Mouse (Mus musculus) liver, embryonic 12.5 days (tissue): ENCODE data around the gene Adam22. TPM values are rescaled to one million over a fixed set of nuclear protein-coding genes. Genes with fewer than 3 reads are reported as not detected.

Source experiments
- ATAC-seq: fragments of 200-750 bp; cut with Nextera tagmentation; 2 replicates; pipeline ENCODE4 v1.8.0; 2017; ENCODE audit warnings: moderate number of reproducible peaks, mild to moderate bottlenecking, moderate library complexity
- H3K27ac ChIP-seq: fragments of 300-500 bp; sonication (generic); 2 replicates; pipeline ENCODE4 v1.5.1; 2016; ENCODE audit warnings: mild to moderate bottlenecking
- H3K27me3 ChIP-seq: fragments of 300-500 bp; sonication (generic); replicated peaks from 2 replicates; pipeline ENCODE4 v1.6.1; 2016; ENCODE audit warnings: mild to moderate bottlenecking, moderate library complexity
- H3K36me3 ChIP-seq: fragments of 300-500 bp; sonication (generic); 2 replicates; pipeline ENCODE4 v1.6.1; 2016; ENCODE audit warnings: mild to moderate bottlenecking, moderate library complexity
- H3K4me1 ChIP-seq: fragments of 300-500 bp; sonication (generic); 2 replicates; pipeline ENCODE4 v1.6.1; 2016
- H3K4me2 ChIP-seq: fragments of 300-500 bp; sonication (generic); 2 replicates; pipeline ENCODE4 v1.6.1; 2016; ENCODE audit warnings: mild to moderate bottlenecking, moderate library complexity
- H3K4me3 ChIP-seq: fragments of 300-500 bp; sonication (generic); 2 replicates; pipeline ENCODE4 v1.5.1; 2016; ENCODE audit warnings: mild to moderate bottlenecking, moderate library complexity
- H3K9ac ChIP-seq: fragments of 300-500 bp; sonication (generic); 2 replicates; pipeline ENCODE4 v1.6.1; 2016; ENCODE audit warnings: mild to moderate bottlenecking, moderate library complexity
- H3K9me3 ChIP-seq: fragments of 300-500 bp; sonication (generic); replicated peaks from 2 replicates; pipeline ENCODE4 v1.6.1; 2016; ENCODE audit warnings: mild to moderate bottlenecking, moderate library complexity
- WGBS: fragments of 180-500 bp; shearing (Covaris S2); methylation state at CpG from one replicate; pipeline ENCODE4 v1.1.7; 2016; ENCODE audit not compliant: insufficient replicate concordance; 5-methylcytosine and 5-hydroxymethylcytosine counted together
- polyA plus RNA-seq: library from polyadenylated mRNA; unstranded; fragments of >200 nt; fragmentation: Nextera tagmentation; extraction: Ambion mirVana; gene quantifications from 2 replicates; pipeline ENCODE4 v1.2.1, GENCODE M21; 2016

The Adam22 gene
- polyA plus RNA-seq, 1 experiment from 2014 or later = 0.56 TPM

DNA sequence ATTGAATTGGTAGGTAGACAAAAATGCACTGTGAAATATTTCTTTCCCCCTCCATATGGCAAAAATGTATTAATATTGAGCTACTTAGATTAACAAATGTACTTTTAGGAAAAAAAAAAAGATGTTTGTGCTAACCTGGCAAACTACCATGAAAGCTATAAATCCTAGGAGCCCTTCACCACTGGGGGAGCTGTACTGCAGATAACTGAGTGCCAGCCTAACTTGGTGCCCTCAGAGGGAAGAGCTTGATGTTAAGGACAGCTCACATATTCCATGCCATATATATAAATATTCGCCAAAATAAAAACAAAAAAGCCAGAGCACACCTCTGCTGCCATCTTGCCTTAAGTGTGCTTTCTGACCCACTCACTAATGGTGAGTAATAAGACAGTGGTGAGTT lies 5.6 kb downstream of the Adam22 start:
- Histone ChIP-seq H3K4me1 (no peaks in the 10 kb centered on the region), H3K4me3 (no peak overlapping the region), H3K9me3 (no peaks in the 10 kb centered on the region), H3K9ac (no peak overlapping the region), H3K27me3 (peaks cover 15% of the 10 kb centered on the region), H3K36me3 (no peaks in the 10 kb centered on the region), H3K4me2 (no peak overlapping the region), H3K27ac (no peak overlapping the region)
- ATAC-seq = no peak
- WGBS = 43% methylated on average over 1 of the region's 1 CpGs

- no peak overlapping the region for H3K27ac ChIP-seq
- H3K4me3 ChIP-seq = no peak overlapping the region
- no peaks in the 10 kb centered on the region for H3K36me3 ChIP-seq
- WGBS = 72% methylated on average over 8 of the region's 8 CpGs
- H3K27me3 ChIP-seq = no peaks in the 10 kb centered on the region
- no peak overlapping the region for H3K4me2 ChIP-seq
- no peak for ATAC-seq
- no peaks in the 10 kb centered on the region for H3K4me1 ChIP-seq
- no peaks in the 10 kb centered on the region for H3K9me3 ChIP-seq
- H3K9ac ChIP-seq = no peak overlapping the region
Observed at GRCm38 (mm10) chr5:8357677-8358076, 10.3 kb downstream of the Adam22 start.

GRCm38 (mm10) chr5:8356885-8357651 lies 10.9 kb downstream of the Adam22 start:
- no peaks in the 10 kb centered on the region for H3K36me3 ChIP-seq
- no peaks in the 10 kb centered on the region for H3K27me3 ChIP-seq
- ATAC-seq = no peak
- no peak overlapping the region for H3K27ac ChIP-seq
- H3K9ac ChIP-seq = no peak overlapping the region
- H3K4me1 ChIP-seq = no peaks in the 10 kb centered on the region
- no peak overlapping the region for H3K4me2 ChIP-seq
- WGBS = 38% methylated on average over 13 of the region's 13 CpGs
- H3K4me3 ChIP-seq = no peak overlapping the region
- no peaks in the 10 kb centered on the region for H3K9me3 ChIP-seq

DNA sequence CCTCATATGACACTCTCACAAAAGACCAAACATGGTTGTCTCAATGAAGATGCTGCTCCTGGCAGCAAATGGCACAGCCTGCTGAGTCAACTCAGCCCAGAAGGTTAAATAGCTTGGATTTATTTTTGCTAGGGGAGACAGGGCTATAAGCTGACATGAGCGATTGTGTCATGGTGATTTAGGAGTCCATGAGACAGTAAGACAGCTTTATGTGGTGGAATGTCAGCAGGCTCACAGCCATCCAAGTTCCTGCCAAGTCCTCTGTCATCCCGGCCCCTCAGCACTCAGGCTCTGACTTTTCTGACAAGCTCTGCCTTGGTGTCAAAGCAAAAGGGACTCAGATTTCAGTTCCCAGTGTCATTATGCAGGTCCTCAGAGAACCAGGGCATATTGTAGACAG lies 11.6 kb downstream of the Adam22 start:
- Histone ChIP-seq H3K4me1 (no peaks in the 10 kb centered on the region), H3K36me3 (no peaks in the 10 kb centered on the region), H3K27me3 (no peaks in the 10 kb centered on the region), H3K4me3 (no peak overlapping the region), H3K9me3 (no peaks in the 10 kb centered on the region), H3K4me2 (no peak overlapping the region), H3K9ac (no peak overlapping the region), H3K27ac (no peak overlapping the region)
- 66% methylated on average over 2 of the region's 2 CpGs for WGBS
- ATAC-seq = no peak

DNA sequence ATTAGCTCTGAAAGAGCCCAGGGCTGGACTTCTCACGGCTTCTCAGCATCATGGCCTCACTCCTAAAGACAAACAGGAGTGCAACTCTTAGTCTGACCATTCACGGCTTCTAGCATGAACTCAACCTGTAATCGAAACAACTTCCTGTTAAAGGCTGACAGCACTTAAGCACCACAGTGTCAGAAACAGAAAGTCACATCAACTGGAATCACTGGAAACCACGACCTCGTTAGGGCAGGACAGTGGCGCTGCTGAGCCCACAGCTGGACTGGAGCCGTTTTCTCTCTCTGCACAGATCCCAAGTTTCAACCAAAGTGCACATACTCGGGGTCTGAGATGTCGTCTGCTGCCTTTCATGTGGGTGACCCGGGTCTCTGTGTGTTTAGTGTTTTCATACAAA lies 18.4 kb downstream of the Adam22 start:
- H3K27ac ChIP-seq = no peak overlapping the region
- no peaks in the 10 kb centered on the region for H3K27me3 ChIP-seq
- H3K4me2 ChIP-seq = no peak overlapping the region
- no peak overlapping the region for H3K4me3 ChIP-seq
- H3K36me3 ChIP-seq = no peaks in the 10 kb centered on the region
- H3K4me1 ChIP-seq = no peaks in the 10 kb centered on the region
- H3K9me3 ChIP-seq = no peaks in the 10 kb centered on the region
- H3K9ac ChIP-seq = no peak overlapping the region
- ATAC-seq = no peak
- WGBS = 52% methylated on average over 10 of the region's 10 CpGs

GRCm38 (mm10) chr5:8346329-8346728 lies 21.6 kb downstream of the Adam22 start:
- H3K9ac ChIP-seq = no peak overlapping the region
- ATAC-seq = no peak

DNA sequence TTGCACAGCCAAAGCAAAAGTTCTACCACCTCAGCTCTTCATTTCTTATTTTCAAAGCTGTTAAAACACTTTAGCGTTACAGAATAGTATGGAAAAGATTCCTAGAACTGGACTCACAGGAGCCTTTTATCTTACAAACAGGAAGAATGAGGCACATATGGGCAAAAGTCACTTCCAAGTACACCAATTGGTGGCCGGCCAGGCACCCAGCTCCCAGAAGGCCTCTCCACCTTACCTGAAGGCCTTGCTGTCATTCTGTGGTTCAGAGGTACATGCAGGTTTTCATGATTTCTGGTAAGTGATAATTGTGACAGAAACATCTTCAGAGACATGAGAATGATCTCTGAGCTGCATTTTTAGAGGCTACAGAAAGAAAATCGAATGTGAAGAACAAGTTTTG lies 24.7 kb downstream of the Adam22 start:
- 65% methylated on average over 3 of the region's 3 CpGs for WGBS
- H3K9ac ChIP-seq = no peak overlapping the region
- no peak overlapping the region for H3K4me3 ChIP-seq
- H3K4me1 ChIP-seq = no peaks in the 10 kb centered on the region
- H3K36me3 ChIP-seq = no peaks in the 10 kb centered on the region
- no peak overlapping the region for H3K27ac ChIP-seq
- H3K4me2 ChIP-seq = no peak overlapping the region
- ATAC-seq = no peak
- no peaks in the 10 kb centered on the region for H3K9me3 ChIP-seq
- H3K27me3 ChIP-seq = no peaks in the 10 kb centered on the region

More at GRCm38 (mm10) chr5:8346329-8346728, 21.6 kb downstream of the Adam22 start:
- no peak overlapping the region for H3K27ac ChIP-seq
- H3K4me1 ChIP-seq = no peaks in the 10 kb centered on the region
- H3K27me3 ChIP-seq = no peaks in the 10 kb centered on the region
- H3K4me2 ChIP-seq = no peak overlapping the region
- no peaks in the 10 kb centered on the region for H3K36me3 ChIP-seq
- H3K9me3 ChIP-seq = no peaks in the 10 kb centered on the region
- H3K4me3 ChIP-seq = no peak overlapping the region

GRCm38 (mm10) chr5:8341676-8342075 lies 26.3 kb downstream of the Adam22 start:
- no peaks in the 10 kb centered on the region for H3K27me3 ChIP-seq
- WGBS = 67% methylated on average over 4 of the region's 4 CpGs
- H3K4me1 ChIP-seq = no peaks in the 10 kb centered on the region
- H3K27ac ChIP-seq = no peak overlapping the region
- no peak overlapping the region for H3K4me2 ChIP-seq
- H3K36me3 ChIP-seq = no peaks in the 10 kb centered on the region
- no peak for ATAC-seq
- no peaks in the 10 kb centered on the region for H3K9me3 ChIP-seq
- H3K9ac ChIP-seq = no peak overlapping the region
- no peak overlapping the region for H3K4me3 ChIP-seq

DNA sequence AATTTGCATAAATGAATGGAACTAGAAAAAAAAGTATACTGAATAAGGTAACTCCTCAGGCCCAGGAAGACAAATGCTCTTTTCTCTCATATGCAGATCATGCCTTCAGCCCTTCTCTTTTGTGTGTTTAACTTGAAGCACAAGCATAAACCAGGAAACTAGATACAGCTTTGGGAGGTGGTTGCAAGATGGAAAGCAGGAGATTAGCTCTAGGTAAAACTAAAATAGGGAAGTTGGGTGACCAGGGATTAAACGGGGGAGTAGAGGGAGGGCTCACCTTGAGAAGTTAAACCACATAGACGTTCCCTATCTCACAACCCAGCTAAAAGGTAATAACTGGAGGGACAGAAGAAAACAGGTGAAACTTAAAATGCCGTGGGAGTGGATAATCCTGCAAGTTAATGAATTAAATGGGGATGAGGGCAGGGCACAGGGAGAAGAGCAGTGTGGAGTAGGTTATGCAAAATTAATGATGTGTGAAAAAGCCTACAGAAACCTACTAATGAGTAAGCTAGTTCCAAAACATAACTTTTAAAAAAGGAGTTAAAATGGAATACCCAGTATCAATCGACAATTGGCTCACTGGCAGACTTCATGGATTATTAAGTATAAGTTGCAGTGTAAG lies 40.2 kb downstream of the Adam22 start:
- ATAC-seq = no peak

GRCm38 (mm10) chr5:8326671-8327070 lies 41.3 kb downstream of the Adam22 start:
- 56% methylated on average over 5 of the region's 5 CpGs for WGBS
- no peak overlapping the region for H3K4me2 ChIP-seq
- no peak overlapping the region for H3K4me3 ChIP-seq
- no peaks in the 10 kb centered on the region for H3K27me3 ChIP-seq
- H3K9ac ChIP-seq = no peak overlapping the region
- no peaks in the 10 kb centered on the region for H3K9me3 ChIP-seq
- no peak overlapping the region for H3K27ac ChIP-seq
- no peaks in the 10 kb centered on the region for H3K36me3 ChIP-seq
- ATAC-seq = no peak
- no peaks in the 10 kb centered on the region for H3K4me1 ChIP-seq

More for the DNA sequence above, 40.2 kb downstream of the Adam22 start:
- Histone ChIP-seq H3K36me3 (no peaks in the 10 kb centered on the region), H3K4me3 (no peak overlapping the region), H3K27ac (no peak overlapping the region), H3K27me3 (no peaks in the 10 kb centered on the region), H3K9ac (no peak overlapping the region), H3K4me1 (no peaks in the 10 kb centered on the region), H3K9me3 (no peaks in the 10 kb centered on the region), H3K4me2 (no peak overlapping the region)
- WGBS = 44% methylated on average over 4 of the region's 4 CpGs

- 72% methylated on average over 2 of the region's 2 CpGs for WGBS
- Histone ChIP-seq H3K27ac (no peak overlapping the region), H3K4me3 (no peak overlapping the region), H3K9me3 (no peaks in the 10 kb centered on the region), H3K4me1 (no peaks in the 10 kb centered on the region), H3K4me2 (no peak overlapping the region), H3K36me3 (no peaks in the 10 kb centered on the region), H3K27me3 (no peaks in the 10 kb centered on the region), H3K9ac (no peak overlapping the region)
- no peak for ATAC-seq
Observed at GRCm38 (mm10) chr5:8312324-8312723, 55.6 kb downstream of the Adam22 start.

GRCm38 (mm10) chr5:8310907-8311306 lies 57.1 kb downstream of the Adam22 start:
- Histone ChIP-seq H3K36me3 (no peaks in the 10 kb centered on the region), H3K4me3 (no peak overlapping the region), H3K9me3 (no peaks in the 10 kb centered on the region), H3K4me1 (no peaks in the 10 kb centered on the region), H3K27me3 (no peaks in the 10 kb centered on the region), H3K9ac (no peak overlapping the region), H3K27ac (no peak overlapping the region), H3K4me2 (no peak overlapping the region)
- 70% methylated on average over 4 of the region's 4 CpGs for WGBS
- no peak for ATAC-seq
